Mouse (Mus musculus) limb, embryonic 13.5 days (tissue): ENCODE data around the gene Hoxa13. TPM values are rescaled to one million over a fixed set of nuclear protein-coding genes. Genes with fewer than 3 reads are reported as not detected.

Source experiments
- ATAC-seq: fragments of 200-750 bp; cut with Nextera tagmentation; 2 replicates; pipeline ENCODE4 v1.8.0; 2017; ENCODE audit warnings: low read depth, moderate number of reproducible peaks, moderate TSS enrichment; ENCODE audit not compliant: low FRiP score
- H3K27ac ChIP-seq: fragments of 300-500 bp; sonication (generic); 2 replicates; pipeline ENCODE4 v1.5.1; 2015; ENCODE audit warnings: inconsistent platforms, mild to moderate bottlenecking, moderate library complexity
- H3K27me3 ChIP-seq: fragments of 300-500 bp; sonication (generic); 2 replicates; pipeline ENCODE4 v1.6.1; 2015; ENCODE audit warnings: mild to moderate bottlenecking, inconsistent platforms
- H3K36me3 ChIP-seq: fragments of 300-500 bp; sonication (generic); 2 replicates; pipeline ENCODE4 v1.6.1; 2015; ENCODE audit warnings: inconsistent platforms, mild to moderate bottlenecking, moderate library complexity
- H3K4me1 ChIP-seq: fragments of 300-500 bp; sonication (generic); 2 replicates; pipeline ENCODE4 v1.6.1; 2015; ENCODE audit warnings: inconsistent platforms
- H3K4me2 ChIP-seq: fragments of 300-500 bp; sonication (generic); replicated peaks from 2 replicates; pipeline ENCODE4 v1.6.1; 2015; ENCODE audit warnings: inconsistent platforms, mild to moderate bottlenecking, moderate library complexity
- H3K4me3 ChIP-seq: fragments of 300-500 bp; sonication (generic); 2 replicates; pipeline ENCODE4 v1.5.1; 2015; ENCODE audit warnings: moderate library complexity, mild to moderate bottlenecking, inconsistent platforms
- H3K9ac ChIP-seq: fragments of 300-500 bp; sonication (generic); 2 replicates; pipeline ENCODE4 v1.6.1; 2015; ENCODE audit warnings: mild to moderate bottlenecking, inconsistent platforms
- H3K9me3 ChIP-seq: fragments of 300-500 bp; sonication (generic); 2 replicates; pipeline ENCODE4 v1.6.1; 2016; ENCODE audit warnings: inconsistent platforms
- WGBS: fragments of 180-500 bp; shearing (Covaris S2); methylation state at CpG from one replicate; pipeline ENCODE4 v1.1.7; 2015; 5-methylcytosine and 5-hydroxymethylcytosine counted together
- polyA plus RNA-seq: library from polyadenylated mRNA; unstranded; fragments of >200 nt; fragmentation: Nextera tagmentation; extraction: Ambion mirVana; gene quantifications from 2 replicates; pipeline ENCODE4 v1.2.1, GENCODE M21; 2015

Hoxa13 gene
- polyA plus RNA-seq, 1 experiment from 2014 or later, result 24.5 TPM

- peak overlapping the region; percentile 95 for H3K27ac ChIP-seq
- H3K9ac ChIP-seq, result peak overlapping the region; percentile 89
- H3K27me3 ChIP-seq, result peaks cover 21% of the 10 kb centered on the region
Observed at GRCm38 (mm10) chr6:52216691-52217458, 43.8 kb downstream of the Hoxa13 start.

GRCm38 (mm10) chr6:52215771-52216535, 44.7 kb downstream of the Hoxa13 start:
- ATAC-seq, result no peak
- H3K36me3 ChIP-seq, result no peaks in the 10 kb centered on the region
- WGBS, result 1% methylated on average over 30 of the region's 30 CpGs
- H3K9ac ChIP-seq, result peak overlapping the region; percentile 89
- peaks cover 26% of the 10 kb centered on the region for H3K27me3 ChIP-seq
- H3K27ac ChIP-seq, result peak overlapping the region; percentile 95
- H3K9me3 ChIP-seq, result no peaks in the 10 kb centered on the region
- H3K4me1 ChIP-seq, result peaks cover 75% of the 10 kb centered on the region
- peak overlapping the region; percentile 93 for H3K4me2 ChIP-seq
- H3K4me3 ChIP-seq, result peak overlapping the region; percentile 65

More at GRCm38 (mm10) chr6:52216691-52217458, 43.8 kb downstream of the Hoxa13 start:
- Histone ChIP-seq H3K4me3 (peak overlapping the region; percentile 65), H3K4me2 (peak overlapping the region; percentile 93), H3K9me3 (no peaks in the 10 kb centered on the region), H3K36me3 (no peaks in the 10 kb centered on the region), H3K4me1 (peaks cover 76% of the 10 kb centered on the region)
- under 1% methylated on average over 60 of the region's 60 CpGs for WGBS
- peak; percentile 7; the same call in 1 of the 2 replicates for ATAC-seq

DNA sequence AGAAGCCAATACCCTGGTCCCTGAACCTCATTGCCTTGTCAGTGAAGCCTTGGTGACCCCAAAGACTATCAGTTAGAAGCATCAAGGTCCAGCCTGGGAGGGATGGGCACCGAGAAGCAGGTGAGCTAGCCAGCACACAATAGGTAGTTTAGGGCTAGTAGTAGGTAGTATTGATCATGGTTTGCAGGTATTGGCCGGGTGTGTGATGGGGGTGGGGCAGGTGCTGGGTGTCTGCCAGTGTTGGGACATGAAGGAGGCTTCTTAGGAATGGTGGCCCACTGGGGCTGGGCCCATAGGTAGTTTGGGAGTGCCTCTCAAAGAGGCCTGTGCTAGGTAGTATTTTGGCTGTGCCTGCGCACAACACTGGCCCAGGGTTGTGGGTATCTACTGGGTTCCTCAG, 45.6 kb downstream of the Hoxa13 start:
- Histone ChIP-seq H3K9me3 (no peaks in the 10 kb centered on the region), H3K36me3 (no peaks in the 10 kb centered on the region), H3K9ac (no peak overlapping the region), H3K27me3 (peaks cover 27% of the 10 kb centered on the region), H3K27ac (no peak overlapping the region), H3K4me1 (peaks cover 71% of the 10 kb centered on the region), H3K4me3 (peak overlapping the region; percentile 65; the same call in 1 of the 2 replicates), H3K4me2 (peak overlapping the region; percentile 93)
- 41% methylated on average over 3 of the region's 3 CpGs for WGBS
- no peak for ATAC-seq

DNA sequence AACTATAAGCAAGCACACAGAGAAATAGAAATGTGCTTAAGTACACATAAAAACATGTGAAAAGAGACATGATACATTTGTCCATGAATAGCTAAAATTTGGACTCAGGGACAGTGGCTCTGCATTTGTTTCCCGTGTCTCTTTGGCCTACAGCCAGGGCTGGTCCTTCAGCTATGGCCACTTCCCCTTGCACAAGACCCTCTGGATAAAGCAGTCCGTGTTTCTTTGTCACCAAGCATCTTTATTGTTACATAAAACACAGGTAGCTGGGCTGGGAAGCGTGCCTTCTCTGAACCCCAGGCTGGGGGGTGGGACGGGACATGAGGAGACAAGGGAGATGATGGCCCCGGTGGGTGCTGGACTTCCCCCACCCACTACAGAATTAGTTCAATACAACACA, 46.4 kb downstream of the Hoxa13 start:
- H3K4me3 ChIP-seq, result peak overlapping the region; percentile 78
- peaks cover 26% of the 10 kb centered on the region for H3K27me3 ChIP-seq
- H3K4me2 ChIP-seq, result peak overlapping the region; percentile 90
- no peaks in the 10 kb centered on the region for H3K9me3 ChIP-seq
- WGBS, result 27% methylated on average over 5 of the region's 5 CpGs
- H3K4me1 ChIP-seq, result peaks cover 71% of the 10 kb centered on the region
- no peak overlapping the region for H3K9ac ChIP-seq
- ATAC-seq, result no peak
- 0 out of 2 replicates have a peak overlapping the region, but pooled peaks have one; percentile 1 for H3K27ac ChIP-seq
- no peaks in the 10 kb centered on the region for H3K36me3 ChIP-seq

GRCm38 (mm10) chr6:52213119-52213986, 47.3 kb downstream of the Hoxa13 start, which contains the start of the genes Hoxa3 and Gm28308:
Gene Hoxa3 (minus strand): TSS chr6:52213336.
Gene Gm28308 (minus strand): TSS chr6:52213339.
- Histone ChIP-seq H3K9ac (peak within 1 kb of the TSS; percentile 95), H3K27me3 (peaks cover 26% of the 10 kb centered on the region), H3K27ac (peak within 1 kb of the TSS; percentile 97), H3K9me3 (no peaks in the 10 kb centered on the region), H3K36me3 (no peaks in the 10 kb centered on the region), H3K4me3 (peak within 1 kb of the TSS; percentile 78), H3K4me1 (peaks cover 71% of the 10 kb centered on the region), H3K4me2 (peak within 1 kb of the TSS; percentile 90)
- 2% methylated on average over 38 of the region's 38 CpGs for WGBS
- ATAC-seq, result peak; percentile 58

DNA sequence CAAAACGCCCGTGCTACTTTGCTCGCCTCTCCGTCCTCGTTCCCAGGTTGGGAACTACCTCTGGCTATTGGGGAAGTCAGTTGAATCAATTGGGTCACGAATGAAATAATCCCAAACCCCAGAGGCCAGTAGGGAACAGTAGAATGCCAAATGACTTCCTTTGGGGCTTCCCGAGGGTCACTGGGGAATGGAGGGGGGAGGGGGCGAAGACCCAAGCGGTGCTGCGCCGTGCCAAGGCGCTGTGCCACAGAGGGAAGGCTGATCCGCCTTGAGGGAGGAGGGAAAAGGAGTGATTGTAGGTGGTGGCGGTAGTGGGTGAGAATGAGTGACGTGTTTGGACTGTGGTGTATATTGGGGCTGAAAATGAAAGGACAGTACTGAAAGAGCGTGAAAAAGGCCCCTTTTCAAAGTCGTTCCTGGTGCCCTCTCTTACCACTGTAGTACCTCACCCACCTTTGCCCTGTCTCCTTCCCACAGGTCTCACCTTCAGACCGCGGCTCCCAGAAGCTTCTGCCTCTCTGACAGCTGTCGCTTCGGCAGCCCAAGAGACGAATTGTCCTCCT, 48.0 kb downstream of the Hoxa13 start:
- no peaks in the 10 kb centered on the region for H3K36me3 ChIP-seq
- peak overlapping the region; percentile 97 for H3K27ac ChIP-seq
- peak overlapping the region; percentile 78 for H3K4me3 ChIP-seq
- H3K27me3 ChIP-seq, result peaks cover 31% of the 10 kb centered on the region
- H3K9me3 ChIP-seq, result no peaks in the 10 kb centered on the region
- ATAC-seq, result no peak
- H3K9ac ChIP-seq, result peak overlapping the region; percentile 95
- under 1% methylated on average over 22 of the region's 22 CpGs for WGBS
- peaks cover 70% of the 10 kb centered on the region for H3K4me1 ChIP-seq
- peak overlapping the region; percentile 90 for H3K4me2 ChIP-seq

DNA sequence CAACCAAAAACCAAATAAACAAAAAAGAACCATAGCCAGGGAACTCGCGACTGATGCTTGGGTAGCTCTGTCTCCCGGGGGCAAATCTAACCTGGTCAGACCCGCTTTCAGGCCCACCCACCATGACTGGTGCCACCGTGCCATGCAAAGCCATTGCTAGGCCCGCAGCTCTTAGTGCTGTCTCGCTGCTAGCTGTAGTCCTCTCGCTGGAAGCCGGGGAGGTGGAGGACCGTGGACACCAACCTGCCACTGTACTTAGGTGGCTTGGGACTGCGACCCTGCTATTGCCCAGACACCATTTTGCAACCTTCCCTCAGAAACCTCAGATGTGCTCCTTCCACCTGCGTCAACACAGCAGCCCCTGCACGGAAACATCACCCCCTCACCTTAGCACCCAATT, 48.7 kb downstream of the Hoxa13 start:
- H3K4me3 ChIP-seq, result peak overlapping the region; percentile 78
- peak overlapping the region; percentile 90 for H3K4me2 ChIP-seq
- H3K27me3 ChIP-seq, result peaks cover 37% of the 10 kb centered on the region
- no peaks in the 10 kb centered on the region for H3K36me3 ChIP-seq
- ATAC-seq, result no peak
- peaks cover 74% of the 10 kb centered on the region for H3K4me1 ChIP-seq
- WGBS, result under 1% methylated on average over 13 of the region's 13 CpGs
- H3K9ac ChIP-seq, result peak overlapping the region; percentile 95
- peak overlapping the region; percentile 97 for H3K27ac ChIP-seq
- H3K9me3 ChIP-seq, result no peaks in the 10 kb centered on the region

DNA sequence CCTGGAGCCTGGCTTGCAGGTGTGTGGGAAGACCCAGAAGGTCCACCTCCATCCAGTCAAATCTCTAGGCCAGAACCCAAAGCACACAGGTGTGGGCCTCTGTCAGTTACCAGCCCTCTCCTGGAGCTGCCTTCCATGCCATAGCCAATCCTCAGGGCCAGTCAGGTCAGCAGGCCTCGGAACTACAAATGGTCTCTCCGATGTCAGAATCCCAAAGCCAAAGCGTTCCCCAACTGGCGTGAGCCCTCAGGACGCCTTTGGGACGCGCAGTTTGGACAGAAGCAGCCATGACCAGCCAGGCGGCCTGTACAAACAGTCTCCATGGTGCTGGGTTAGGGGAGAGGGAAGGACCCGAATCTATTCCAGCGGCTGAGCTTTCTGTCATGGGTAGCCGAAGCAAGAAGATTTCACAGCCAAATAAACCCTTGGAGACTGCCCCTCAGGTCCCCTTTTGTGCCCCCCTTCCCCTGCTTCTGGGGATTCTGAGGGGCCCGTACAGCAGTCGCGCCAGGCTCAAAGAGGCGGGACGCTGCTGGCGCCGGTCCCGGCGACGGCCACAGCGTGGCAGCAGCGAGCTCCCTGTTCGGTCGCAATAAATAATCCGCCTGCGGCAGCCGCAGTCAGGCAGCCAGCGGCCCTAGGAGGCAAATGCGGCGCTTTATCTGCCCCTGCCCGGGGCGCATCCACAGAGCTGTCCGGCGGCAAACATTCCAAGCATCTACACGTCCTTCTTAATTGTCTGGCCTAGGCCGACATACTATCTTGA, 49.3 kb downstream of the Hoxa13 start:
- Histone ChIP-seq H3K27ac (peak overlapping the region; percentile 97), H3K27me3 (peaks cover 39% of the 10 kb centered on the region), H3K4me2 (peak overlapping the region; percentile 90), H3K36me3 (0 out of 2 replicates have a peak, but pooled peaks cover under 1% of the 10 kb centered on the region), H3K4me3 (peak overlapping the region; percentile 78), H3K4me1 (peaks cover 79% of the 10 kb centered on the region), H3K9ac (peak overlapping the region; percentile 95), H3K9me3 (no peaks in the 10 kb centered on the region)
- 1% methylated on average over 37 of the region's 37 CpGs for WGBS
- ATAC-seq, result peak; percentile 56

GRCm38 (mm10) chr6:52209685-52210046, 51.0 kb downstream of the Hoxa13 start:
- H3K9ac ChIP-seq, result peak overlapping the region; percentile 63
- no peaks in the 10 kb centered on the region for H3K9me3 ChIP-seq
- peaks cover 13% of the 10 kb centered on the region for H3K36me3 ChIP-seq
- peaks cover 41% of the 10 kb centered on the region for H3K27me3 ChIP-seq
- H3K4me1 ChIP-seq, result peaks cover 80% of the 10 kb centered on the region
- WGBS, result 16% methylated on average over 12 of the region's 12 CpGs
- peak overlapping the region; percentile 90 for H3K4me2 ChIP-seq
- H3K4me3 ChIP-seq, result peak overlapping the region; percentile 78
- ATAC-seq, result no peak
- H3K27ac ChIP-seq, result peak overlapping the region; percentile 6; the same call in 1 of the 2 replicates

DNA sequence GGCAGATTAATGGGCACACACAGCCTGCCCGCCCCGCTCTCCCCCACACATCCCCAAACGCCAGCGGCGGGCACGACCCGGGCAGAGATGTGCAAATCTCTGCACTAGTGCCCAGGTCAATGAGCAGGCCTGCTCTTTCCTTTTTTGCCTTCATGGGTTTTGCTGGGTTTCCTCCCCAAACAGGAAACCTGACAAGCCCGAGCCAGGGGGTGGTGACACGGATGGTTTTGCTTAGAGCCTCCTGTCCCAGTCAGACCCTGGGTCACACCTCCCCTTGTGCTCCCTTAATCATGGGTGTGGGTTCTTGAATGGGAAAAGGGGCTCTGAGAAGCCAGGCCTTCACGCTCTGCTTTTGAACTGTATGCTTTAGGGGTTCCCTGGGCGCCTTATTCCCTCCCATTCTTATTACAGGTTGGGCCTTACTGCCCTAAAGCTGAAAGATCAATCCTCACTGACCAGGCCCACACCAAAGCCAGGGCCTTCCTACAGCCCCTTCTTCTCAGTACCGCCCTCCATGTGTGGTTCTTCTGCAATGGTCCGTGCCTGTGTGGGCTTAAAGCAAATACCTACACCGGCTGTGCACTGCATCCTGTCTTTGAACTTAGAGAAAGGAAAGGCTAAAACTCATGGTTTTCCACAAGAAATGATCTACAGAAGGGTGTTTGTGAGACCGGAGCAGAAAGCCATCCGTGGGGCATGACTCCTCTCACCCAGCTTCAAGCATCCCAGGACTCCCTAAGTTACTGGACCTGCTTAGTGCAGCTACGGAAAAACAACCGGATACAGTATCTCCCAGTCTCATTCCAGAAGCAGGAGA, 51.6 kb downstream of the Hoxa13 start:
- Histone ChIP-seq H3K27me3 (peaks cover 35% of the 10 kb centered on the region), H3K4me3 (peak overlapping the region; percentile 78), H3K9me3 (no peaks in the 10 kb centered on the region), H3K4me1 (peaks cover 81% of the 10 kb centered on the region), H3K36me3 (peaks cover 15% of the 10 kb centered on the region), H3K4me2 (peak overlapping the region; percentile 90), H3K9ac (peak overlapping the region; percentile 63), H3K27ac (peak overlapping the region; percentile 6; the same call in 1 of the 2 replicates)
- 7% methylated on average over 18 of the region's 18 CpGs for WGBS
- no peak for ATAC-seq
